24 mouse cellular contexts compared by ENCODE assay signal in the genomic region with DNA sequence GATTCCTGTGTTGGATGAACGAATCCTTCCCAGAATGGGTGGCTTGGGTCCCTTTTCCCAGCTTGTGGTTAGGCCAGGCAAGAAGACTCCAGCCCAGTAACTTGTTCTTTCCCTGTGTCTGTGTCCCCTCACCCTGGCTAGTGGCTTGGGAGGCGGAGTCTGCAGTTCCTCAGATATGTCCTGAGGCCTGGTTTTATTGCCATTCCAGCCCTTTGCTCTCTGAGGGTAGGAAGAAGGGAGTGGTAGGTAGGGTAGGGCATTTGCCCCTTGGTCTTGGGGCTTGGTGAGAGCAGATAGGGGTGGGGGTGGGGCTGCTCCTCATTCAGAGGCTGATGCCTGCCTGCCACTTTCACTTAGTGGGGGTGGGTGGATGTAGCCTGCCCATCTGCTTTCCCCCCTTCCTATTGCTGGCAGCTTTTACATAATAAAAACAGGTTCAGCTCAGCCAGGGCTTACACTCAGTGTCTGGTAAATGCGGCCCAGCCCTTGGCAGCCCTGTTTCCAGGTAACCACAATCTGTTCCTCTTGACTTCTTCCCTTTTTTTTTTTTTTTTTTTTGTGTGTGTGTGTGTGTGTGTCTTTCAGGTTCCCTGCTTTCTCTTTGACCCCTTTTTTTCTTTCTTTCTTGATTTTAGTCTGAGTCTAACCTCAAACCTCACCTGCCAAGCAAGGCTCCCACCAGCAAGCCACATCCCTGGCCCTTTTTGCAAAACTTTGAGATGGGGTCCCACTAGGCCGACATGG. TPM values are rescaled to one million over a fixed set of nuclear protein-coding genes. Genes with fewer than 3 reads are reported as not detected.
DNase-seq lines count a peak whose midpoint lies in the region; ATAC-seq and TF ChIP-seq lines count a peak whose summit lies in the region.
"Had no signal": no experiment of that assay in that cellular context is flagged by ENCODE, and none has a peak within 500 bp of the region (broad histone marks: within the 10 kb centered on the region; RNA-seq: fewer than 3 reads in every experiment).

No protein-coding gene starts in this region.

- peak overlapping the region; percentile 93; the same call in 1 of the 2 replicates for H3K4me2 ChIP-seq in kidney, embryonic 15.5 days
- H3K4me2 ChIP-seq: embryonic facial prominence, embryonic 13.5 days; heart, embryonic 15.5 days; liver, embryonic 11.5 days had no signal

- no peak for TF ChIP-seq CTCF in small intestine, adult 2 months (IDR thresholded peaks at IDR 0.05; ENCODE audit: extremely low read depth, insufficient read length, insufficient replicate concordance, low read depth, low read length)

- ATAC-seq in kidney, embryonic 15.5 days (replicated peaks; ENCODE audit: low FRiP score): no peak
- peak; percentile 57 to 58; a peak in 3 of 4 replicates for ATAC-seq in hematopoietic stem cell, adult 5-6 weeks (replicated peaks in 1 of 2; ENCODE audit: insufficient read depth in 1 of 2, low FRiP score in 2 of 2, low TSS enrichment in 1 of 2, low read depth in 1 of 2, poor library complexity in 2 of 2, severe bottlenecking in 2 of 2)

- no peak for DNase-seq in kidney, adult 9 months
- DNase-seq in layer of hippocampus, adult 9-10 months (ENCODE audit: low spot score): no peak
- no peak for DNase-seq in thymus, adult 18-20 months
- no peak for DNase-seq in cerebellum, adult 8-10 months
- DNase-seq: adrenal gland, postnatal 25 days; cerebellum, adult 18-20 months; gastrocnemius, postnatal 10 days; heart, adult 2 months; midbrain, embryonic 14.5 days; retina, postnatal 1 day; thymus, postnatal 14 days had no signal

- H3K27ac ChIP-seq in kidney, embryonic 15.5 days: no peak overlapping the region
- H3K27ac ChIP-seq in small intestine, adult 2 months (ENCODE audit: insufficient read depth, low read depth, low read length): peak overlapping the region; percentile 96
- H3K27ac ChIP-seq: embryonic facial prominence, embryonic 13.5 days; heart, adult 2 months; heart, embryonic 15.5 days; hindbrain, embryonic 10.5 days; limb, embryonic 10.5 days had no signal

- no peaks in the 10 kb centered on the region for H3K36me3 ChIP-seq in kidney, embryonic 15.5 days
- peaks cover 39% of the 10 kb centered on the region for H3K36me3 ChIP-seq in small intestine, adult 2 months (ENCODE audit: control insufficient read depth, insufficient read depth, low read length)
- H3K36me3 ChIP-seq: embryonic facial prominence, embryonic 13.5 days; heart, embryonic 15.5 days; hindbrain, embryonic 10.5 days; limb, embryonic 10.5 days had no signal

- H3K9ac ChIP-seq in kidney, embryonic 15.5 days: no peak overlapping the region
- H3K9ac ChIP-seq: embryonic facial prominence, embryonic 13.5 days; heart, embryonic 15.5 days had no signal

- peaks cover 49% of the 10 kb centered on the region for H3K27me3 ChIP-seq in kidney, embryonic 15.5 days
- no peaks in the 10 kb centered on the region for H3K27me3 ChIP-seq in small intestine, adult 2 months (ENCODE audit: control insufficient read depth, insufficient read depth, low read length)

- no peaks in the 10 kb centered on the region for H3K9me3 ChIP-seq in kidney, embryonic 15.5 days (replicated peaks)
- H3K9me3 ChIP-seq: embryonic facial prominence, embryonic 13.5 days; heart, embryonic 15.5 days; hindbrain, embryonic 10.5 days; limb, embryonic 10.5 days had no signal

- H3K4me1 ChIP-seq in kidney, embryonic 15.5 days: peaks cover 26% of the 10 kb centered on the region
- peaks cover 22% of the 10 kb centered on the region for H3K4me1 ChIP-seq in small intestine, adult 2 months (ENCODE audit: control insufficient read depth, insufficient read depth, insufficient read length, low read length)

- WGBS in kidney, embryonic 15.5 days: 52% methylated on average over 4 of the region's 4 CpGs
- 16% methylated on average over 4 of the region's 4 CpGs for whole genome bisulfite sequencing in small intestine, adult 2 months

- no peak overlapping the region for H3K4me3 ChIP-seq in kidney, embryonic 15.5 days (replicated peaks)
- H3K4me3 ChIP-seq in small intestine, adult 2 months (ENCODE audit: low read depth, low read length): peak overlapping the region; percentile 83
- H3K4me3 ChIP-seq: embryonic facial prominence, embryonic 13.5 days; heart, adult 2 months; heart, embryonic 15.5 days; hindbrain, embryonic 10.5 days; limb, embryonic 10.5 days; myocyte had no signal

- TF ChIP-seq POLR2A in small intestine, adult 2 months (IDR thresholded peaks at IDR 0.05; ENCODE audit: low read depth, low read length): peak; percentile 86; the same call in 1 of the 2 replicates

RNA-seq across cellular contexts. Expression of a gene that starts 3.1 kb away (rescaled TPM):
- polyA plus RNA-seq in kidney, embryonic 15.5 days (2015; fragmentation: Nextera tagmentation; extraction: Ambion mirVana): 34.3 and 34.7 TPM in 2 replicates
- 8.1 and 13.0 TPM in 2 replicates for total RNA-seq in hematopoietic stem cell, adult 5-6 weeks (2017)
- 139 and 367 TPM in 2 replicates for polyA plus RNA-seq in small intestine, adult 2 months (2012; rRNA removed)
- total RNA-seq: heart, adult 2 months; neutrophil, adult 5-6 weeks had no signal

RNA-seq across cellular contexts. Expression of a gene that starts 10.5 kb away (rescaled TPM):
- polyA plus RNA-seq in kidney, embryonic 15.5 days (2015; fragmentation: Nextera tagmentation; extraction: Ambion mirVana): 0.68 and 0.80 TPM in 2 replicates
- total RNA-seq in hematopoietic stem cell, adult 5-6 weeks (2017): not detected in 2 replicates
- polyA plus RNA-seq in small intestine, adult 2 months (2012; rRNA removed): 124 and 296 TPM in 2 replicates
- total RNA-seq: adrenal gland, postnatal 25 days; gastrocnemius, postnatal 10 days; heart, adult 2 months; layer of hippocampus, adult 18-20 months; left cerebral cortex, adult 18-20 months; megakaryocyte progenitor cell, adult 5-6 weeks; neutrophil, adult 5-6 weeks had no signal
- polyA plus RNA-seq: heart, adult 2 months; heart, embryonic 15.5 days; hindbrain, embryonic 10.5 days; limb, embryonic 10.5 days; liver, embryonic 11.5 days; midbrain, embryonic 14.5 days had no signal

RNA-seq across cellular contexts. Expression of a gene that starts 30.8 kb away (rescaled TPM):
- polyA plus RNA-seq in kidney, embryonic 15.5 days (2015; fragmentation: Nextera tagmentation; extraction: Ambion mirVana): 0.72 and 1.1 TPM in 2 replicates
- total RNA-seq in hematopoietic stem cell, adult 5-6 weeks (2017): 0.31 TPM in 1 of 2 replicates, not detected in the other
- 2.1 and 3.0 TPM in 2 replicates for polyA plus RNA-seq in small intestine, adult 2 months (2012; rRNA removed)
- total RNA-seq: gastrocnemius, postnatal 10 days; heart, adult 2 months; megakaryocyte progenitor cell, adult 5-6 weeks had no signal
- polyA plus RNA-seq: liver, embryonic 11.5 days had no signal

RNA-seq across cellular contexts. Expression of a gene that starts 31.7 kb away (rescaled TPM):
- 18.6 and 21.9 TPM in 2 replicates for polyA plus RNA-seq in kidney, embryonic 15.5 days (2015; fragmentation: Nextera tagmentation; extraction: Ambion mirVana)
- 37.1 and 64.7 TPM in 2 replicates for total RNA-seq in hematopoietic stem cell, adult 5-6 weeks (2017)
- 1.5 and 2.9 TPM in 2 replicates for polyA plus RNA-seq in small intestine, adult 2 months (2012; rRNA removed)

RNA-seq across cellular contexts. Expression of a gene that starts 31.8 kb away (rescaled TPM):
- 51.8 and 55.4 TPM in 2 replicates for polyA plus RNA-seq in kidney, embryonic 15.5 days (2015; fragmentation: Nextera tagmentation; extraction: Ambion mirVana)
- 47.1 and 53.7 TPM in 2 replicates for total RNA-seq in hematopoietic stem cell, adult 5-6 weeks (2017)
- polyA plus RNA-seq in small intestine, adult 2 months (2012; rRNA removed): 20.2 and 46.7 TPM in 2 replicates

Comparison
In these comparisons a context has a peak if more than half of its experiments do, and no peak if none do; other contexts are left out.
1. RNA of a gene that starts 10.5 kb away (polyA plus RNA-seq): 124 to 296 TPM in small intestine, adult 2 months; 0.68 to 0.80 TPM in kidney, embryonic 15.5 days; every median in the first group is over 10 times any median in the second.